Mouse (Mus musculus) erythroblast, embryonic 14.5 days (primary cell): ENCODE data around the gene Actrt2.

Experiments used
- GATA1 ChIP-seq: IDR thresholded peaks from 2 replicates; pipeline ENCODE4 v1.6.1; 2012; ENCODE audit warnings: low read length, inconsistent platforms, mixed read lengths
- TAL1 ChIP-seq: IDR thresholded peaks from 3 replicates; pipeline ENCODE4 v1.6.1; 2012; ENCODE audit warnings: low read length, inconsistent platforms, mixed read lengths

DNA sequence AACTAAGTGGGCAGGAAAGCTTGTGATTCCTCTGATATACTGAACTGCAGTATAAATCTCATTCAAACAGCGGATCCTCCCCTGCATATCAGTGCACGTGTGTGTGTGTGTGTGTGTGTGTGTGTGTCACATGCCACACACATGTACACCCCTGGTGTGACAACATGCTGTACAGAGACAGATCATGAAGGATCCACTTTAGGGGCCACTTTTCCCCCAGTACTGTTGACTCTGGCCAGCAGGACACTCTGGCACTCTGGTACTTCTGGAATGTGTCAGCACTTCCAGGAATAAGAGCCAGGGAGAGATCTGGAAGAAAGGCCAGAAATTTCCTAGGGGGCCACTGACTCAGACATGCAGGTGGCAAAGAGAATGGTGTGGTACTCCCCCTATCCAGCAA, 41.4 kb downstream of the Actrt2 start:
- no peak for TF ChIP-seq GATA1
- no peak for TF ChIP-seq TAL1
